Mouse (Mus musculus): ENCODE data around the gene Arfgap2. TPM values are rescaled to one million over a fixed set of nuclear protein-coding genes. Genes with fewer than 3 reads are reported as not detected.

Arfgap2 gene
- total and polyA plus RNA-seq, 3 experiments, result 35.0 to 58.2 (median 54.7) TPM

DNA sequence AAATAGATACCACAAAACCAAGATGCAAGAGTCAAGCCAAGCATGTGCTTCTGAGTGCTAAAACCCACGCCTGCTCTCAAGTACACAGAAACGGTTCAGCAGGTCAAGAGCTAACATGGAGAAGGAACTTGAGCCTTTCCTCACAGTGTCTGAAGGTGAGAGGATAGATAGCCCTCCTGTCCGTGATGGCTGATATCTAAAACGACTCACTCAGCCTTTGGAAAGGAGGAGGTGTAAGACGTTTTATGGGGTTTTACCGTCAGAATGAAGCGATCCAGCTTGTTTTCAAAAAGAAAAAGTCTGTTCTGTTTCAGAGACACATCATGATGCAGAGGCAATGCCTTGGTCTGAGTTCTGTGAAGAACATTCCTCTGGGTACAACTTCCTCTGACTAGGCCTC, 49.4 kb downstream of the Arfgap2 start:
- H3K4me3 ChIP-seq, result no peak overlapping the region
- intact Hi-C loops (cut with DNase I), result no loop called here
- WGBS, result 87% methylated on average over 7 of the region's 7 CpGs

DNA sequence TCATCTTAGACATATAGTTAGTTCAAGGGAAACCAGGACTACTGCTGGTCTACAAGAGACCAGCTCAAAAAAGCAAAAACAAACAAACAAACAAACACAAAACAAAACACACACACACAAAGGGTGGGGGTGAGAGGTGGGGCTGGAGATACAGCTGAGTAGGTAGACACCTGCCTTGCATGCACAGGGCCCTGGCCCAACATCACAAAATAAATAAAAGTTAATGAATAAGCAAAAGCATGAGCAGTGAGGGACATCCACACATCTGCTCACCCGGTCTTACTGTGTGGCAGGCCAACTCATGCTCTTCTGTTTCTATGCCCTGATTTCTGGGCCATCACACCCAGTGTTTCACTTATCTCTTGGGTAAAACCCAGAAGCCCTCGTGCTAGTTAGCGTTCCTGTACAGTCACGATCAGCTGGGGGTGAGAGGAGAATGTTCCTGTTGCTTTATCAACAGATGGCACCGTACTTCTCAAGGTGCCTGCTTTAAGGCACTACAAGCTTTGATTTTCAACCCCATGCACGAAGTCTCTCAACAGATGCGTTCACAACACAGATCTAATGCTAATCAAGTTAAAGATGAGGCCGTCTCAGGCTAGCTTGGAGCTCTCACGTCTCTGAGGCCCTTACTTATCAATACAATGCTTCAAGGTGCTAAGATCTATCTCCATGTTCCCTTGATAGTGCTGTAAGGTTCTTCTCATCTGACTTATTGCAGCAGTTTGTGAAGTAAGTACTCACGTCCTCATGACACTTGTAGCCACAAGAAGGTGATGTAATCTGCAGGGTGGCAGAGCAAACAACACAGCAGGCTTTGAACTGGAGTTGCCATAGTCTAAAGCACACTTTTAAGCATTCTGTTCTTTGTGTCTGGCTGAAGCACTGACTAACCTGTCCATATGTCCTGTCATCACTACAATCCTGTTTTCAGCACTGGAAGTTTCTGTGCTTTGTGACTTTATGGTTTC, 56.1 kb downstream of the Arfgap2 start:
- no peak overlapping the region for H3K4me3 ChIP-seq
- 68% methylated on average over 10 of the region's 10 CpGs for WGBS

More for the DNA sequence above, 49.4 kb downstream of the Arfgap2 start:
- Histone ChIP-seq H3K27ac (no peak overlapping the region), H3K79me2 (replicated peaks; ENCODE audit: control insufficient read depth, insufficient read depth, low read length) (no peaks in the 10 kb centered on the region), H3K9ac (ENCODE audit: low read depth, low read length) (no peak overlapping the region), H3K4me1 (ENCODE audit: control insufficient read depth, insufficient read depth, low read length) (0 out of 2 replicates have a peak, but pooled peaks cover 1% of the 10 kb centered on the region), H3K27me3 (ENCODE audit: control insufficient read depth, insufficient read depth, low read length) (no peaks in the 10 kb centered on the region), H3K36me3 (ENCODE audit: control insufficient read depth, insufficient read depth, low read length) (no peaks in the 10 kb centered on the region)
- TF ChIP-seq EP300 (IDR thresholded peaks at IDR 0.05; ENCODE audit: insufficient read depth, low read depth, low read length), result no peak
- no peak for TF ChIP-seq CTCF (IDR thresholded peaks at IDR 0.05)
- TF ChIP-seq POLR2A (IDR thresholded peaks at IDR 0.05; ENCODE audit: insufficient read depth, low read depth, low read length), result no peak
- DNase-seq, result no peak

GRCm38 (mm10) chr2:91321923-91322322, 57.1 kb downstream of the Arfgap2 start:
- H3K79me2 ChIP-seq (replicated peaks; ENCODE audit: control insufficient read depth, insufficient read depth, low read length), result no peaks in the 10 kb centered on the region
- DNase-seq, result no peak
- peaks cover 7% of the 10 kb centered on the region for H3K4me1 ChIP-seq (ENCODE audit: control insufficient read depth, insufficient read depth, low read length)
- WGBS, result 91% methylated on average over 2 of the region's 2 CpGs
- H3K36me3 ChIP-seq (ENCODE audit: control insufficient read depth, insufficient read depth, low read length), result no peaks in the 10 kb centered on the region
- H3K9ac ChIP-seq (ENCODE audit: low read depth, low read length), result no peak overlapping the region
- H3K4me3 ChIP-seq, result no peak overlapping the region
- no peak for TF ChIP-seq CTCF (IDR thresholded peaks at IDR 0.05)
- no peak for TF ChIP-seq POLR2A (IDR thresholded peaks at IDR 0.05; ENCODE audit: insufficient read depth, low read depth, low read length)
- no peak for TF ChIP-seq EP300 (IDR thresholded peaks at IDR 0.05; ENCODE audit: insufficient read depth, low read depth, low read length)
- no peaks in the 10 kb centered on the region for H3K27me3 ChIP-seq (ENCODE audit: control insufficient read depth, insufficient read depth, low read length)
- intact Hi-C loops (cut with DNase I), result no loop called here
- no peak overlapping the region for H3K27ac ChIP-seq

More for the DNA sequence above, 56.1 kb downstream of the Arfgap2 start:
- intact Hi-C loops (cut with DNase I), result no loop called here
- H3K27ac ChIP-seq, result no peak overlapping the region
- H3K27me3 ChIP-seq (ENCODE audit: control insufficient read depth, insufficient read depth, low read length), result no peaks in the 10 kb centered on the region
- peaks cover 5% of the 10 kb centered on the region for H3K4me1 ChIP-seq (ENCODE audit: control insufficient read depth, insufficient read depth, low read length)
- H3K9ac ChIP-seq (ENCODE audit: low read depth, low read length), result no peak overlapping the region
- no peak for TF ChIP-seq CTCF (IDR thresholded peaks at IDR 0.05)
- no peak for TF ChIP-seq EP300 (IDR thresholded peaks at IDR 0.05; ENCODE audit: insufficient read depth, low read depth, low read length)
- TF ChIP-seq POLR2A (IDR thresholded peaks at IDR 0.05; ENCODE audit: insufficient read depth, low read depth, low read length), result no peak
- no peaks in the 10 kb centered on the region for H3K36me3 ChIP-seq (ENCODE audit: control insufficient read depth, insufficient read depth, low read length)
- no peaks in the 10 kb centered on the region for H3K79me2 ChIP-seq (replicated peaks; ENCODE audit: control insufficient read depth, insufficient read depth, low read length)
- no peak for DNase-seq

DNA sequence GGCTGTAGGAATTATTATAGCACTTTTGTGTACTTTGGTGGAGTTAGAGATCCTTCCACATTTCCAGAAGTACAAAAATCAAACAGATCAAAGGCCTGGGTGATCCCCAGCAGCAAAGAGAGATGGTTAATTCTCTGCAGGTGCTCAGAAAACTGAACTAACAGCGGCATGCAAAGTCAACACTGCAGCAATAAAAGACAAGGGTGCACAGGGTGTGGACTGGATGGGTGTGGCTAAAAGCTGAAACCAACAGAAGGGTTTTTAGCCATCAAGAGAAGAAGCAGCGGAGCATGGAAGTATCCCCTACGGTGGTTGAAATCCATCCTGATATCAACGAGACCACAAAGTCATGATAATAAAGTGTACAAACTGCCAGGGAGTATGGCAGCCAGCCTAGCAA, 57.7 kb downstream of the Arfgap2 start:
- peaks cover 7% of the 10 kb centered on the region for H3K4me1 ChIP-seq (ENCODE audit: control insufficient read depth, insufficient read depth, low read length)
- WGBS, result 79% methylated on average over 4 of the region's 4 CpGs
- no peaks in the 10 kb centered on the region for H3K79me2 ChIP-seq (replicated peaks; ENCODE audit: control insufficient read depth, insufficient read depth, low read length)
- no peaks in the 10 kb centered on the region for H3K36me3 ChIP-seq (ENCODE audit: control insufficient read depth, insufficient read depth, low read length)
- no peak for TF ChIP-seq EP300 (IDR thresholded peaks at IDR 0.05; ENCODE audit: insufficient read depth, low read depth, low read length)
- no peak for TF ChIP-seq CTCF (IDR thresholded peaks at IDR 0.05)
- no peak for TF ChIP-seq POLR2A (IDR thresholded peaks at IDR 0.05; ENCODE audit: insufficient read depth, low read depth, low read length)
- intact Hi-C loops (cut with DNase I), result no loop called here
- H3K27me3 ChIP-seq (ENCODE audit: control insufficient read depth, insufficient read depth, low read length), result no peaks in the 10 kb centered on the region
- no peak overlapping the region for H3K4me3 ChIP-seq
- H3K27ac ChIP-seq, result no peak overlapping the region
- DNase-seq, result no peak
- H3K9ac ChIP-seq (ENCODE audit: low read depth, low read length), result no peak overlapping the region

DNA sequence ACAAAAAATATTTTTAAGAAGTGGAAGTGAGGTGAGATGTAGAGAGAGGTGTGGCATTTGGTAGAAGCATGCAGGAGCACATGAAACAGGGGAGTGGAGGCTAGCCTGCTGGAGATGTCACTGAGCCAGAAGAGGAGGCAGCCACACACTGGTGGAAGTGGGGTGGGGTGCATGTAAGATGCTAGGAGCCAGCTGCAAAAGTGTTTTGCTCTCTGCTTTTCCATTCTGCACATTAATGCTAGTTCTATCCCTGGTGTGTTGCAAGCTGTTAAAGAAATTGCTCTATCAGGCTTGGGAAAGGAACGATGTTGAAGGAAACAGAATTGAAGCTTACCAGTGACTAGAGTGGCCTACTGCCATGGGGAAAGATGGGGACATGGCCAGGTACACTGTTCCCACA, 59.6 kb downstream of the Arfgap2 start:
- Histone ChIP-seq H3K27ac (no peak overlapping the region; the same call in 1 of the 2 replicates), H3K4me1 (ENCODE audit: control insufficient read depth, insufficient read depth, low read length) (peaks cover 9% of the 10 kb centered on the region), H3K27me3 (ENCODE audit: control insufficient read depth, insufficient read depth, low read length) (no peaks in the 10 kb centered on the region), H3K4me3 (no peak overlapping the region), H3K36me3 (ENCODE audit: control insufficient read depth, insufficient read depth, low read length) (no peaks in the 10 kb centered on the region), H3K79me2 (replicated peaks; ENCODE audit: control insufficient read depth, insufficient read depth, low read length) (no peaks in the 10 kb centered on the region), H3K9ac (ENCODE audit: low read depth, low read length) (no peak overlapping the region)
- peak in 1 of 2 experiments; percentile 22 for DNase-seq
- TF ChIP-seq CTCF (IDR thresholded peaks at IDR 0.05) (no peak), POLR2A (IDR thresholded peaks at IDR 0.05; ENCODE audit: insufficient read depth, low read depth, low read length) (no peak), EP300 (IDR thresholded peaks at IDR 0.05; ENCODE audit: insufficient read depth, low read depth, low read length) (no peak)
- 56% methylated on average over 1 of the region's 1 CpGs for WGBS
- intact Hi-C loops (cut with DNase I), result no loop called here
